Mouse (Mus musculus) layer of hippocampus, adult 18-20 months (tissue): ENCODE results near the gene Gm7137. TPM values are rescaled to one million over a fixed set of nuclear protein-coding genes. Genes with fewer than 3 reads are reported as not detected.
"Not testable (repeated sequence)": the region's sequence is repeated elsewhere in the genome, so short reads cannot be mapped to it uniquely, and the experiment has no call there.

Experiments used
- DNase-seq, 2 experiments: peaks; one replicate each; pipeline ENCODE4 v3.0.0; 2022; ENCODE audit warnings: low spot score in 2 of 2
- total RNA-seq, 2 experiments: library from RNA; stranded (reverse); gene quantifications; 2 replicates each; pipeline ENCODE4 v1.2.3; 2021

Gm7137 gene
- total RNA-seq, 2 experiments from 2014 or later, result not detected

DNA sequence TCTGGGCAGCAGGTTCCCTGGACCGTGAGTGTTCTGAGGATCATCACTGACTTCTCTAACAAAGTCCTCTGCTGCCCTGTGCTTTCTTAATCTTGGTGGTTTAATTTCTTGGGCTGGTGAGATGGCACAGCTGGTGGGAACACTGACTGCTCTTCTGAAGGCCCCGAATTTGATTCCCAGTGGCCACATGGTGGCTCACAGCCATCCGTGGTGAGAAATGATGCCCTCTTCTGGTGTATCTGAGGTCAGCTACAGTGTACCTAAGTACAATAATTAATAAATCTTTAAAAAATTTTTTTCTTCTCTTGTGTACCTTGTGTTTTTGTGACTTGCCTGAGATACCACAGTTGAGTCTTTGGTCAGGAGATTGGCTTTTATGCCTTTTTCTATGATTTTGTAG is 35.7 kb downstream of the Gm7137 start:
- DNase-seq, result not testable (repeated sequence)

DNA sequence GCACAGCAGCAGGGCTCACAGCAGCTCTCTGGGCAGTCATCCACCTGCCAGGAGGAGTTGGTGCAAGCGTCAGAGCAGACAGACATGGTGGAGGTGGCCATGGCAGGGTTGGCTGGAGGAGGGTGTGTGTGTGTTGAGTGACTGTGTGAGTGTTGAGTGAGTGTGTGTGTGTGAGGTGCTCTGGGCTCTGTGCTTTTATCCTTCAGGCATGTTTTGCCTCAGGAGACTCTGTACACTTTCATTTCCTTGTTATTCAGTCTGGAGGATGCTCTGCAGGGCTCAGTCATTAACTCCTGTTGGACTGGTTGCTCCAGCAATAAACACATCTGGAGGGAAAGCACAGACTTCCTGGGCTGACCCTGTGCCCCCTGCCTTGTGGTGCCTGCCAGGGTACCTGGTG is 36.7 kb downstream of the Gm7137 start, which contains the start of gene Gm9736:
Gene Gm9736, minus strand, starts transcription at position 101 of the 400 bp plus-strand sequence.
- not testable (repeated sequence) for DNase-seq

DNA sequence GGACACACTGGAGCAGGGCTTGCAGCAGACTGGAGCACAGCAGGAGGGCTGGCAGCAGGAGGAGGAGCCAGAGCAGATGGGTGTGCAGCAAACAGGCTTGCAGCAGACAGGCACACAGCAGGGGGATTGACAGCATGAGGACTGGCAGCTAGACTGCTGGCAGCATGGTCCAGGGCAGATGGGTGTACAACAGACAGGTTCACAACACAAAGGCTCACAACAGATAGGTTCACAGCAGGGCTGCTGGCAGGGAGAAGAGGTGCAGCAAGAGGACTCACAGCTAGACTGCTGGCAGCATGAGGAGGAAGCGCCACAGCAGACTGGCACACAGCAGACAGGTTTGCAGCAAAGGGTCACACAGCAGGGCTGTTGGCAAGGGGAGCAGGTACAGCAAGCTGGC is 37.3 kb downstream of the Gm7137 start:
- not testable (repeated sequence) for DNase-seq

DNA sequence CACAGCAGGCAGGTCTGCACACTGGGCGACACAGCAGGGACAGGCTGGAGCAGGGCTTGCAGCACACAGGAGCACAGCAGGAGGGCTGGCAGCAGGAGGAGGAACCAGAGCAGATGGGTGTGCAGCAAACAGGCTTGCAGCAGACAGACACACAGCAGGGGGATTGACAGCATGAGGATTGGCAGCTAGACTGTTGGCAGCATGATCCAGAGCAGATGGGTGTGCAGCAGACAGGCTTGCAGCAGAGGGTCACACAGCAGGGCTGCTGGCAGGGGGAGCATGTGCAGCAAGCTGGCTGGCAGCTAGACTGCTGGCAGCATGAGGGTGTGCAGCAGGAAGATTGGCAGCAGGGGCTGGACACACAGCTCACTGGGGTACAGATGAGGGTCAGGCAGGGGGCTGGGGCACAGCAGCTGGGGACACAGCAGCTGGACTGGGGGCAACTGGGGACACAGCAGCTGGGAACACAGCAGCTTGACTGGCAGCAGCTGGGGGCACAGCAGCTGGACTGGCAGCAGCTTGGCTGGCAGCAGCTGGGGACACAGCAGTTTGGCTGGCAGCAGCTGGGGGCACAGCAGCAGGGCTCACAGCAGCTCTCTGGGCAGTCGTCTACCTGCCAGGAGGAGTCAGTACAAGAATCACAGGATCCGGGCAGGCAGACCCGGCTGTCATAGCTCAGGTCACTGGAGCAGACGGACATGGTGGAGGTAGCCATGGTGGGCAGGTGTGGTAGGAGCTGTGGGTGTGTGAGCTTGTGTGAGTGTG is 45.9 kb downstream of the Gm7137 start, which contains the start of gene Gm18596:
Gene Gm18596, minus strand, starts transcription at position 715 of the 765 bp plus-strand sequence.
- DNase-seq, result peak in 1 of 2 experiments; percentile 16

DNA sequence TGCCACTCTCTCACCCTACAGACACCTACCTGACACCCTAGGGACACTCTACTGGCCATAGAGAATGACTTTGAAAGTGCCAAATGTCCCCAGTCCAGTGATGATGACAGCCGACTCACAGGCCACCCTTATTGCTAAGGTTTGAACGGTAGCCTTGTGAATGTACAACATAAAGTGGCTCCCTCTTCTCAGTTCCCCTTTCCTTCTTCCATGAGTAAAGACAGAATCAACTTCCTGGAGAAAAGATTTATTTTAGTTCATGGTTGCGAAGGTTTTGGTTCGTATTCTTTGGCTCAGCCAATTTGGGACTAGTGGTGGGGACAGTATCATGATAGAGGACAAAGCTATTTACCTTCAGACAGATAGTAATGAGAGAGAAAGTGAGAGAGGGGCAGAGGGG is 49.1 kb downstream of the Gm7137 start:
- no peak for DNase-seq

Other genes starting within 250 kb of the Gm7137 start
- 10 to 100 TPM; 69.2 to 78.2 TPM for gene Pttg1ip, start 206.5 kb downstream of the Gm7137 start, total RNA-seq
- gene Sumo3, start 182.1 kb downstream of the Gm7137 start, total RNA-seq, result 100 to 1,000 TPM; 144 to 147 TPM
- gene Gm49325, start 182.0 kb downstream of the Gm7137 start, total RNA-seq, result 10 to 100 TPM; 31.6 to 32.6 TPM
- 10 to 100 TPM; 84.7 to 86.9 TPM for gene Ube2g2, start 165.9 kb downstream of the Gm7137 start, total RNA-seq
- gene Tspear, start 101.6 kb downstream of the Gm7137 start, total RNA-seq, result under 1 TPM in 1 of 2 experiments, not detected in 1; 0.20 TPM
- gene Gm19402, start 97.4 kb downstream of the Gm7137 start, total RNA-seq, result not detected
- not detected for gene Gm9508, start 91.0 kb downstream of the Gm7137 start, total RNA-seq
- not detected for gene Gm10272, start 81.6 kb downstream of the Gm7137 start, total RNA-seq
- gene Gm10024, start 76.7 kb downstream of the Gm7137 start, total RNA-seq, result not detected
- gene Gm10142, start 72.4 kb downstream of the Gm7137 start, total RNA-seq, result not detected
- gene Krtap12-1, start 67.6 kb downstream of the Gm7137 start, total RNA-seq, result not detected
- not detected for gene Gm10100, start 61.7 kb downstream of the Gm7137 start, total RNA-seq
- not detected for gene Gm18596, start 45.6 kb downstream of the Gm7137 start, total RNA-seq
- not detected for gene Gm9736, start 36.8 kb downstream of the Gm7137 start, total RNA-seq
- not detected for gene Gm3233, start 28.5 kb downstream of the Gm7137 start, total RNA-seq
- gene Gm3238, start 16.9 kb downstream of the Gm7137 start, total RNA-seq, result not detected
- not detected for gene Gm7138, start 11.3 kb downstream of the Gm7137 start, total RNA-seq
- gene Gm3250, start 5.7 kb downstream of the Gm7137 start, total RNA-seq, result not detected
- gene Gm9639, start 6.9 kb upstream of the Gm7137 start, total RNA-seq, result not detected
- not detected for gene Gm19668, start 10.9 kb upstream of the Gm7137 start, total RNA-seq
- not detected for gene Gm9507, start 23.6 kb upstream of the Gm7137 start, total RNA-seq
- gene Gm2696, start 26.5 kb upstream of the Gm7137 start, total RNA-seq, result not detected
- gene Krtap10-4, start 38.9 kb upstream of the Gm7137 start, total RNA-seq, result not detected
- gene Krtap10-10, start 47.7 kb upstream of the Gm7137 start, total RNA-seq, result not detected
- not detected for gene Gm36176, start 58.6 kb upstream of the Gm7137 start, total RNA-seq
- gene Gm10318, start 64.7 kb upstream of the Gm7137 start, total RNA-seq, result not detected
- not detected for gene Gm3285, start 73.8 kb upstream of the Gm7137 start, total RNA-seq
- gene Lrrc3, start 114.3 kb upstream of the Gm7137 start, total RNA-seq, result 1 to 10 TPM; 3.8 to 5.0 TPM
- gene Trpm2, start 182.4 kb upstream of the Gm7137 start, total RNA-seq, result 10 to 100 TPM; 37.9 to 40.8 TPM
- gene 1810043G02Rik, start 190.3 kb upstream of the Gm7137 start, total RNA-seq, result 10 to 100 TPM; 39.9 to 40.5 TPM
- gene Pfkl, start 221.9 kb upstream of the Gm7137 start, total RNA-seq, result 100 to 1,000 TPM; 217 to 223 TPM